Mouse (Mus musculus): Measurements from ENCODE around the gene Mkln1. TPM values are rescaled to one million over a fixed set of nuclear protein-coding genes. Genes with fewer than 3 reads are reported as not detected.
A peak's percentile ranks its signal among the peaks of the same experiment; 100 is the strongest.
"Not testable (repeated sequence)": the region's sequence is repeated elsewhere in the genome, so short reads cannot be mapped to it uniquely, and the experiment has no call there.

The Mkln1 gene
- polyA plus RNA-seq, 1 experiment from 2014 or later = 254 TPM

DNA sequence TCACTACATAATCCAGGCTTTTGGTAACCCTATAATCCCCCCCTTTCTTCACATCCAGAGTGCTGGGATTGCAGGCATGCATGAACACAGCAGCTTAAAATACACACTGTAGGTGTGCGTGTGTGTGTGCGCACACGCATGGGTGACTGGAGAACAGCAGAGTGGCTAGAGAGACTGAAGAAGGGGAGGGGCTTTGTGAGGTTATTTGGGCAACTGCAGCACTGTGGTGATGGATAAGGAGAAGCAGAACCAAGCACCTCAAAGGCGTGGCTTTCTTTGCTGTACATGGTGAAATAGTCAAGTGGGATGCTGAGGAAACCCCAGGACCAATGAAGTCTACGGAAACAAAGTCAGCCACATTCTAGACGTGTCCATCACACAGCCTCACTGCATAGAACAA, 141.5 kb downstream of the Mkln1 start:
- H3K36me3 ChIP-seq (replicated peaks; ENCODE audit: control insufficient read depth, insufficient read depth, low read depth, low read length) = no peaks in the 10 kb centered on the region
- no peaks in the 10 kb centered on the region for H3K9me3 ChIP-seq (replicated peaks; ENCODE audit: control insufficient read depth, low read length)
- no peak overlapping the region for H3K9ac ChIP-seq (replicated peaks; ENCODE audit: low read length)
- H3K4me3 ChIP-seq (ENCODE audit: low read depth, low read length) = no peak overlapping the region
- no peaks in the 10 kb centered on the region for H3K27me3 ChIP-seq (ENCODE audit: control insufficient read depth, insufficient read depth, low read length)
- WGBS = 91% methylated on average over 6 of the region's 6 CpGs
- no peak overlapping the region for H3K4me2 ChIP-seq (ENCODE audit: low read depth, low read length)
- ATAC-seq (replicated peaks; ENCODE audit: insufficient number of reproducible peaks, low FRiP score, low TSS enrichment, low read depth) (no peak), DNase-seq (ENCODE audit: low spot score) (no peak)
- no peak overlapping the region for H3K27ac ChIP-seq (replicated peaks; ENCODE audit: low read depth, low read length)
- H3K4me1 ChIP-seq (ENCODE audit: control insufficient read depth, insufficient read depth, low read length) = no peaks in the 10 kb centered on the region

DNA sequence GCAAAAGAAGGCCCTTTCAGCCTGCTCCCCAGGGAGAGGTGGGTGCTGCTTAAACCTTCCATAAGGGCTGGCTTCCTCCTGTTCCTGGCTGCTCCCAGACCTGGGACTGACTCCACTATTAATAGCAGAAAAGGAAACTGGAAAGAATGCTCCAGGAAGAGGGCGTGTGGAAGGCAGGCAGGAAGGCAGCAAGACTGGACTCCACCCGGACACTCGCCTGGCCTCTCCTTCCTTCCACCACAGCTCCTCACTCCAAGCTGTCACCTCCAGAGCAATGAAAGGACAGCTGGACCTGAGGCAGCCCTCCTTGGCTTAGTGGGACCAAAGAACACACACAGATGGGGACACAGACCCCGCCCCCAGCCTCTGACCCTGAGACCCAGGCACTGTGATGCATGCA, 145.8 kb downstream of the Mkln1 start:
- no peak overlapping the region for H3K4me2 ChIP-seq (ENCODE audit: low read depth, low read length)
- WGBS = 69% methylated on average over 4 of the region's 4 CpGs
- no peak overlapping the region for H3K27ac ChIP-seq (replicated peaks; ENCODE audit: low read depth, low read length)
- ATAC-seq (replicated peaks; ENCODE audit: insufficient number of reproducible peaks, low FRiP score, low TSS enrichment, low read depth) (no peak), DNase-seq (ENCODE audit: low spot score) (no peak)
- no peaks in the 10 kb centered on the region for H3K4me1 ChIP-seq (ENCODE audit: control insufficient read depth, insufficient read depth, low read length)
- no peaks in the 10 kb centered on the region for H3K36me3 ChIP-seq (replicated peaks; ENCODE audit: control insufficient read depth, insufficient read depth, low read depth, low read length)
- H3K9me3 ChIP-seq (replicated peaks; ENCODE audit: control insufficient read depth, low read length) = no peaks in the 10 kb centered on the region
- no peak overlapping the region for H3K4me3 ChIP-seq (ENCODE audit: low read depth, low read length)
- H3K9ac ChIP-seq (replicated peaks; ENCODE audit: low read length) = no peak overlapping the region
- H3K27me3 ChIP-seq (ENCODE audit: control insufficient read depth, insufficient read depth, low read length) = no peaks in the 10 kb centered on the region

DNA sequence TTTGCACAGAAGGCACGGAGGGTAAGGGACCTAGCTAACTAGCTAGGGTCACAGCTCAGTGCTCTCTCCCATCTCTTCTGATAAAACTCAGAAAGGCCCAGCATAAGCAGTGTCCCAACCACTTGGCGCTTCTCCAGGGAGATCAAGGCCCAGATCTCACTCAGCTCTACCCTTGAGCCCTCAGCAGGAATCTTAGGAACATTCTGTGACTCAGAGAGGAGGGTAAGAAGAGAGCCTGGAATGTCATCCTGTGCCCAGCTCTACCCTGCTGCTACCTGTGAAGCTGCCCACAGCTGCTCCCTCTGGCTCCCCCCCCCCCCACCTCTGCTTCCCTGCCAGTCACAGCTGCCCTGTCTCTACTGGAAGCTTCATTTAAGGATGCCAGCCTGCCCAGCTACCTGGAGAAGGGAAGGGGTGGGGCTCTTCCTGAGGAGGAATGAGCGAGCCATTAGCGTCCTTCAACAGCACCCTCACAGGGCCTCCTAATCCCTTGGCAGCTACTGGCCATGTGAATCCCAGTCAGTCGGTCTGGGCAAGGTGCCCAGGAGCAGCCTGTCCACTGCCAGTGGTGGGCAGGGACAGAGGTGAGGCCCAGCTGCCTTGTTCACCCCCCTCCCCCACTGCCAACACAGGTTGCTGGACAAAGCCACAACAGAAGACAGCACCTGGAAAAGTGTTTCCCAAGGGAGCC, 151.0 kb downstream of the Mkln1 start:
- no peak overlapping the region for H3K9ac ChIP-seq (replicated peaks; ENCODE audit: low read length)
- H3K36me3 ChIP-seq (replicated peaks; ENCODE audit: control insufficient read depth, insufficient read depth, low read depth, low read length) = no peaks in the 10 kb centered on the region
- no peak overlapping the region for H3K4me2 ChIP-seq (ENCODE audit: low read depth, low read length)
- 79% methylated on average over 5 of the region's 5 CpGs for WGBS
- H3K4me3 ChIP-seq (ENCODE audit: low read depth, low read length) = no peak overlapping the region
- DNase-seq (ENCODE audit: low spot score) (no peak), ATAC-seq (replicated peaks; ENCODE audit: insufficient number of reproducible peaks, low FRiP score, low TSS enrichment, low read depth) (no peak)
- H3K27ac ChIP-seq (replicated peaks; ENCODE audit: low read depth, low read length) = no peak overlapping the region
- no peaks in the 10 kb centered on the region for H3K27me3 ChIP-seq (ENCODE audit: control insufficient read depth, insufficient read depth, low read length)
- H3K9me3 ChIP-seq (replicated peaks; ENCODE audit: control insufficient read depth, low read length) = no peaks in the 10 kb centered on the region
- no peaks in the 10 kb centered on the region for H3K4me1 ChIP-seq (ENCODE audit: control insufficient read depth, insufficient read depth, low read length)

DNA sequence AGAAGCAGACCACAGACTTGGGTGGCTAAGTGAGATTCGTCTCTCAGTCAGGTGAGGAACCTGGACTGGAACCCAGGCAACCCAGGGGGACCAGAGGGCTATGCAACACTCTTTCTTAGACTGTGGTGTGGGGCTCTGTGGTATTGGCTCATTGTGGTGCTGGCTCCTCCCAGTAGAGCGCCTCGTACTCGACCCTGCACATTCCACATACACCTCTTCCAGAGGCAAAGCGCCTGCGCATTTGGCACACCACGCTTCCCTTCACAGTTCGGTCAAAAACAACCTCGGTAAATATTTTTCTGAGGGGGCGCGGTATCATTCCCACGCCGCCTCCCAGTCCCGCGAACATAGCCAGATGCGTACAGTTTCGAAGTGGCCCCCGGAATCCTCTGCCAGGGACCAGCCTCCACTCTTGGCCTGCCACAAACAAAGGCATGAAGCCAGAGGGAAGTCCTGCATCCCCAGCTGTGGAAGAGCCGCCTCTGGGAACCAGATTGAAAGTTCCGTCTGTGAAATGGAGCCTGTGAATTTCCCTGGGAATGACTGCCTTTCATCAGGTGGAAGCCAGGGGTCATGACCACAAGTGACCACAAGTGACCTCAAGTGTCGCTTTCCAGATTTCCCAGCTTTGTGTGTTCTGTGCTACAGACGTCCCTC, 152.5 kb downstream of the Mkln1 start:
- Histone ChIP-seq H3K27ac (replicated peaks; ENCODE audit: low read depth, low read length) (no peak overlapping the region), H3K27me3 (ENCODE audit: control insufficient read depth, insufficient read depth, low read length) (no peaks in the 10 kb centered on the region), H3K9me3 (replicated peaks; ENCODE audit: control insufficient read depth, low read length) (no peaks in the 10 kb centered on the region), H3K36me3 (replicated peaks; ENCODE audit: control insufficient read depth, insufficient read depth, low read depth, low read length) (no peaks in the 10 kb centered on the region), H3K4me1 (ENCODE audit: control insufficient read depth, insufficient read depth, low read length) (no peaks in the 10 kb centered on the region), H3K4me3 (ENCODE audit: low read depth, low read length) (no peak overlapping the region), H3K4me2 (ENCODE audit: low read depth, low read length) (no peak overlapping the region), H3K9ac (replicated peaks; ENCODE audit: low read length) (no peak overlapping the region)
- ATAC-seq (replicated peaks; ENCODE audit: insufficient number of reproducible peaks, low FRiP score, low TSS enrichment, low read depth) = no peak
- WGBS = 55% methylated on average over 22 of the region's 22 CpGs
- peak; percentile 3 for DNase-seq (ENCODE audit: low spot score)

DNA sequence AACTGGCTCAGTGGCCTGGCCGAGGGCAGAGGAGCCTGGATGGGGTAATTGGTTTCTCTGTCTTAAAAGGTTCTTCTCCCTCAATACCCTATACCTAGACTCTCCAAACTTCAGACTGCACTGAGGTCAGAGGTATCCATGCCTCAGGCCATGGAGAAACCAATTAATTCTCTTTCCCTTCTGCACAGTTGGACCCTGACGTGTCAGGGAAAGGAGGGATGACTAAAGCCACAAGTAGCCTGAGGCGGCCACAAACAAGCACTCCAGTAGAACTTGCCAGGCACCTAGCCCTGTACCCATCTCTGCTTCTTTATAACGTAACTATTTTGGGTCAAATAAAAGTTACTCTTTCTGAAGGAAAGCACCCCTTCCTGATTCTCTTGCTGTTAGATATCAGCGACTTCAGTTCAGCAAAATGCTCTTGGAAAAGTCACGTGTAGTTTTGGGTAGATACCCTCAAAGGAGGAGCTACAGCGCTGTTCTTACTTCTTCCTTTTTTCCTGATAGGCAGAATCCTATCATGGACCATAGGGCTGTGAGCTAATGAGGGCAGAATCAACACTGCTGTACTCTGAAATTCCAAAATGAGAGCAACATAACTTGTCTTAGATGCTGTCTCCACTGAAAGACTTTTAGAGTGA, 158.0 kb downstream of the Mkln1 start:
- ATAC-seq (replicated peaks; ENCODE audit: insufficient number of reproducible peaks, low FRiP score, low TSS enrichment, low read depth) (no peak), DNase-seq (ENCODE audit: low spot score) (no peak)
- Histone ChIP-seq H3K4me3 (ENCODE audit: low read depth, low read length) (no peak overlapping the region), H3K9ac (replicated peaks; ENCODE audit: low read length) (no peak overlapping the region), H3K36me3 (replicated peaks; ENCODE audit: control insufficient read depth, insufficient read depth, low read depth, low read length) (no peaks in the 10 kb centered on the region), H3K9me3 (replicated peaks; ENCODE audit: control insufficient read depth, low read length) (no peaks in the 10 kb centered on the region), H3K4me2 (ENCODE audit: low read depth, low read length) (no peak overlapping the region), H3K27ac (replicated peaks; ENCODE audit: low read depth, low read length) (no peak overlapping the region), H3K4me1 (ENCODE audit: control insufficient read depth, insufficient read depth, low read length) (no peaks in the 10 kb centered on the region), H3K27me3 (ENCODE audit: control insufficient read depth, insufficient read depth, low read length) (peaks cover 8% of the 10 kb centered on the region)
- 77% methylated on average over 7 of the region's 7 CpGs for WGBS

DNA sequence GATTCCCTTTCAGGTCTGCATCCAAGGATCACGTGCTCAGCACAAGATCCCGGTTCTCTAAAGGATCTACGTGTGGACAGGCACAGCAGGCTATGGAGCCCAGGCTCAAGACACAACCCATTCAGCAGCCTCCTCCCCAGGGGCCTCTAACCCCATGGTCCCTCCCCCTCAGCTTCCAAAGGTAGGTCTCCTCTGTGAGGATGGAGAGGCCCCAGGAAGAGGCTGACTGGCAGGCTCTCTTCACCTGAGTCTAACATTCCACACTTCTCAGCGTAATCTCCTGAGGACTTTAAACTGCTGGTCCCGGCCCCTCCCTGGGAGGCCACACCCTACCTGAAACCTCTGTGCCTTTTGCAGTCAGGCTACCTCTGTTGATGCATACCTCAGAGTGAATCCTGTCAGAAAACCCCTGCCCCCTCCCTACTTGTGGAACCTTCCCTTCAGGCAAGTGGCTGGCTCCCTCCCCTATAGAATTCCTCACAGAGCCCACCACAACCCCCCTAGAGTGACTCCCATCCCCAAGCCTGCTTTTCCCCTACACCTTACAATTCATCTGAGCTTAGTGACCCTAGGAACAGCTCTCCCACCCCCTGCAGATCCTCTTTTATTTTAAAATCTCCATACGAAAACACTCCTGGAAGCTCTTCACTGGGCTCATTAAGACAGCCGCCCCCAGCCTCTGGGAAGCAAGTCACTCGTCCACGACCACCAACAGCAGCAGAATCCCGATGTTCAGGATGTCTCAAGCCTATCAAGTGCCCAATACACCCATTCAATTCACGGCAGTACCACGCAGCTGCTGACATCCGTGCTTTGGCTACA, 161.8 kb downstream of the Mkln1 start:
- H3K4me2 ChIP-seq (ENCODE audit: low read depth, low read length) = no peak overlapping the region

DNA sequence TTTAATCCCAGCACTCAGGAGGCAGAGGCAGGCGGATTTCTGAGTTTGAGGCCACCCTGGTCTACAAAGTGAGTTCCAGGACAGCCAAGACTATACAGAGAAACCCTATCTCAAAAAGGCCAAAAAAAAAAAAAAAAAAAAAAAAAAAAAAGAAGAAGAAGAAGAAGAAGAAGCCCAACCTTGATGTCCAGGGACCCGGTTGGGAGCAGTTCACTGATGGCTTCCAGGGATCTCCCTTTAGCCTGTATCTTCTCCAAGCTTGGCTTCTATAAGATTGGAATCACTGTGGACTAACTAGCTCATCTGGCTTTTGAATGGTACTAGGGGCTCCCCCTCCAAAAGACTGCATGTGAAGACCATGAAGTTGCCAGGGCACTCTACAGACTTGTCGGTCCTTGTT, 163.4 kb downstream of the Mkln1 start:
- peak overlapping the region; percentile 79 for H3K4me2 ChIP-seq (ENCODE audit: low read depth, low read length)
- WGBS = 37% methylated on average over 3 of the region's 3 CpGs
- not testable (repeated sequence) for ATAC-seq (replicated peaks; ENCODE audit: insufficient number of reproducible peaks, low FRiP score, low TSS enrichment, low read depth); H3K9me3 ChIP-seq (replicated peaks; ENCODE audit: control insufficient read depth, low read length); H3K4me1 ChIP-seq (ENCODE audit: control insufficient read depth, insufficient read depth, low read length); DNase-seq (ENCODE audit: low spot score); H3K36me3 ChIP-seq (replicated peaks; ENCODE audit: control insufficient read depth, insufficient read depth, low read depth, low read length); H3K27ac ChIP-seq (replicated peaks; ENCODE audit: low read depth, low read length)
- peak overlapping the region; percentile 32; the same call in 1 of the 2 replicates for H3K9ac ChIP-seq (replicated peaks; ENCODE audit: low read length)
- H3K27me3 ChIP-seq (ENCODE audit: control insufficient read depth, insufficient read depth, low read length) = peaks cover 31% of the 10 kb centered on the region
- peak overlapping the region; percentile 47 for H3K4me3 ChIP-seq (ENCODE audit: low read depth, low read length)

More for the DNA sequence above, 161.8 kb downstream of the Mkln1 start:
- H3K4me1 ChIP-seq (ENCODE audit: control insufficient read depth, insufficient read depth, low read length) = peaks cover 4% of the 10 kb centered on the region; the same call in 1 of the 2 replicates
- no peak overlapping the region for H3K27ac ChIP-seq (replicated peaks; ENCODE audit: low read depth, low read length)
- DNase-seq (ENCODE audit: low spot score) (peak; percentile 13), ATAC-seq (replicated peaks; ENCODE audit: insufficient number of reproducible peaks, low FRiP score, low TSS enrichment, low read depth) (no peak)
- H3K27me3 ChIP-seq (ENCODE audit: control insufficient read depth, insufficient read depth, low read length) = peaks cover 29% of the 10 kb centered on the region
- H3K36me3 ChIP-seq (replicated peaks; ENCODE audit: control insufficient read depth, insufficient read depth, low read depth, low read length) = no peaks in the 10 kb centered on the region
- H3K9ac ChIP-seq (replicated peaks; ENCODE audit: low read length) = no peak overlapping the region
- H3K4me3 ChIP-seq (ENCODE audit: low read depth, low read length) = no peak overlapping the region
- WGBS = 11% methylated on average over 13 of the region's 13 CpGs
- no peaks in the 10 kb centered on the region for H3K9me3 ChIP-seq (replicated peaks; ENCODE audit: control insufficient read depth, low read length)

Measured in embryonic facial prominence, embryonic 11.5 days (tissue).